Mouse (Mus musculus): ENCODE data around the gene Sh3bp2. TPM values are rescaled to one million over a fixed set of nuclear protein-coding genes. Genes with fewer than 3 reads are reported as not detected.

Gene Sh3bp2
- polyA plus RNA-seq, 1 experiment from 2014 or later = 29.8 TPM

- Histone ChIP-seq H3K36me3 (ENCODE audit: control insufficient read depth, insufficient read depth, low read length) (peaks cover 38% of the 10 kb centered on the region), H3K9ac (replicated peaks; ENCODE audit: low read depth, low read length) (no peak overlapping the region), H3K4me2 (ENCODE audit: low read depth, low read length) (no peak overlapping the region), H3K4me1 (ENCODE audit: control insufficient read depth, insufficient read depth, low read length) (no peaks in the 10 kb centered on the region), H3K4me3 (ENCODE audit: low read depth, low read length) (no peak overlapping the region), H3K27me3 (ENCODE audit: control insufficient read depth, insufficient read depth, low read length) (no peaks in the 10 kb centered on the region), H3K9me3 (ENCODE audit: control insufficient read depth, low read length) (no peaks in the 10 kb centered on the region), H3K27ac (ENCODE audit: low read depth, low read length) (no peak overlapping the region)
- ATAC-seq (ENCODE audit: low read depth) = no peak
- WGBS = 87% methylated on average over 8 of the region's 8 CpGs
Observed at GRCm38 (mm10) chr5:34607100-34607880, 81.7 kb downstream of the Sh3bp2 start.

GRCm38 (mm10) chr5:34608226-34608625, 82.6 kb downstream of the Sh3bp2 start:
- ATAC-seq (ENCODE audit: low read depth) = no peak
- 89% methylated on average over 3 of the region's 3 CpGs for WGBS
- no peaks in the 10 kb centered on the region for H3K4me1 ChIP-seq (ENCODE audit: control insufficient read depth, insufficient read depth, low read length)

GRCm38 (mm10) chr5:34609966-34610365, 84.3 kb downstream of the Sh3bp2 start:
- ATAC-seq (ENCODE audit: low read depth) = no peak
- Histone ChIP-seq H3K4me2 (ENCODE audit: low read depth, low read length) (no peak overlapping the region), H3K27me3 (ENCODE audit: control insufficient read depth, insufficient read depth, low read length) (no peaks in the 10 kb centered on the region), H3K9me3 (ENCODE audit: control insufficient read depth, low read length) (no peaks in the 10 kb centered on the region), H3K36me3 (ENCODE audit: control insufficient read depth, insufficient read depth, low read length) (peaks cover 48% of the 10 kb centered on the region), H3K9ac (replicated peaks; ENCODE audit: low read depth, low read length) (no peak overlapping the region), H3K4me3 (ENCODE audit: low read depth, low read length) (no peak overlapping the region), H3K4me1 (ENCODE audit: control insufficient read depth, insufficient read depth, low read length) (no peaks in the 10 kb centered on the region), H3K27ac (ENCODE audit: low read depth, low read length) (no peak overlapping the region)
- WGBS = 94% methylated on average over 4 of the region's 4 CpGs

More at GRCm38 (mm10) chr5:34608226-34608625, 82.6 kb downstream of the Sh3bp2 start:
- Histone ChIP-seq H3K27me3 (ENCODE audit: control insufficient read depth, insufficient read depth, low read length) (no peaks in the 10 kb centered on the region), H3K27ac (ENCODE audit: low read depth, low read length) (no peak overlapping the region), H3K36me3 (ENCODE audit: control insufficient read depth, insufficient read depth, low read length) (peaks cover 38% of the 10 kb centered on the region), H3K9me3 (ENCODE audit: control insufficient read depth, low read length) (no peaks in the 10 kb centered on the region), H3K9ac (replicated peaks; ENCODE audit: low read depth, low read length) (no peak overlapping the region), H3K4me2 (ENCODE audit: low read depth, low read length) (no peak overlapping the region), H3K4me3 (ENCODE audit: low read depth, low read length) (no peak overlapping the region)

Small RNA genes lying within 50 kb of the gene (microRNA-seq; reads per million reads assigned to microRNA genes)
- not detected for gene Mir7036b

Other genes with a start within 250 kb of the Sh3bp2 start
- gene Zfyve28, start 237.4 kb upstream of the Sh3bp2 start, polyA plus RNA-seq (2014; fragmentation: Nextera tagmentation; extraction: Ambion mirVana) = 4.5 and 5.9 TPM in 2 replicates
- gene Cfap99, start 237.2 kb upstream of the Sh3bp2 start, polyA plus RNA-seq (2014; fragmentation: Nextera tagmentation; extraction: Ambion mirVana) = 0.09 and 0.12 TPM in 2 replicates
- gene Rnf4, start 189.5 kb upstream of the Sh3bp2 start, polyA plus RNA-seq (2014; fragmentation: Nextera tagmentation; extraction: Ambion mirVana) = 142 and 146 TPM in 2 replicates
- 20.5 and 24.1 TPM in 2 replicates for gene Fam193a, start 155.9 kb upstream of the Sh3bp2 start, polyA plus RNA-seq (2014; fragmentation: Nextera tagmentation; extraction: Ambion mirVana)
- gene Tnip2, start 11.8 kb upstream of the Sh3bp2 start, polyA plus RNA-seq (2014; fragmentation: Nextera tagmentation; extraction: Ambion mirVana) = 11.4 TPM in 2 replicates
- 213 and 243 TPM in 2 replicates for gene Add1, start 47.8 kb downstream of the Sh3bp2 start, polyA plus RNA-seq (2014; fragmentation: Nextera tagmentation; extraction: Ambion mirVana)
- 74.1 and 84.9 TPM in 2 replicates for gene Mfsd10, start 111.4 kb downstream of the Sh3bp2 start, polyA plus RNA-seq (2014; fragmentation: Nextera tagmentation; extraction: Ambion mirVana)
- gene Nop14, start 134.3 kb downstream of the Sh3bp2 start, polyA plus RNA-seq (2014; fragmentation: Nextera tagmentation; extraction: Ambion mirVana) = 21.2 and 22.8 TPM in 2 replicates
- 2.9 and 5.3 TPM in 2 replicates for gene Grk4, start 134.5 kb downstream of the Sh3bp2 start, polyA plus RNA-seq (2014; fragmentation: Nextera tagmentation; extraction: Ambion mirVana)
- gene Htt, start 235.9 kb downstream of the Sh3bp2 start, polyA plus RNA-seq (2014; fragmentation: Nextera tagmentation; extraction: Ambion mirVana) = 21.9 and 28.5 TPM in 2 replicates